Mouse (Mus musculus) forebrain, embryonic 12.5 days (tissue): ENCODE results near the gene Gabarapl1. TPM values are rescaled to one million over a fixed set of nuclear protein-coding genes. Genes with fewer than 3 reads are reported as not detected.
"Not testable (repeated sequence)": the region's sequence is repeated elsewhere in the genome, so short reads cannot be mapped to it uniquely, and the experiment has no call there.

ENCODE experiments used
- ATAC-seq: fragments of 200-750 bp; cut with Nextera tagmentation; 2 replicates; pipeline ENCODE4 v1.8.0; 2017; ENCODE audit warnings: moderate TSS enrichment; ENCODE audit not compliant: low FRiP score
- H3K27ac ChIP-seq: fragments of 300-500 bp; sonication (generic); 2 replicates; pipeline ENCODE4 v1.5.1; 2016; ENCODE audit warnings: mild to moderate bottlenecking
- H3K27me3 ChIP-seq: fragments of 300-500 bp; sonication (generic); 2 replicates; pipeline ENCODE4 v1.6.1; 2016; ENCODE audit warnings: mild to moderate bottlenecking
- H3K36me3 ChIP-seq: fragments of 300-500 bp; sonication (generic); replicated peaks from 2 replicates; pipeline ENCODE4 v1.6.1; 2016; ENCODE audit warnings: mild to moderate bottlenecking
- H3K4me1 ChIP-seq: fragments of 300-500 bp; sonication (generic); 2 replicates; pipeline ENCODE4 v1.6.1; 2016
- H3K4me2 ChIP-seq: fragments of 300-500 bp; sonication (generic); 2 replicates; pipeline ENCODE4 v1.6.1; 2016; ENCODE audit warnings: mild to moderate bottlenecking, moderate library complexity
- H3K4me3 ChIP-seq: fragments of 300-500 bp; sonication (generic); replicated peaks from 2 replicates; pipeline ENCODE4 v1.5.1; 2016; ENCODE audit warnings: mild to moderate bottlenecking
- H3K9ac ChIP-seq: fragments of 300-500 bp; sonication (generic); 2 replicates; pipeline ENCODE4 v1.6.1; 2016; ENCODE audit warnings: mild to moderate bottlenecking
- H3K9me3 ChIP-seq: fragments of 300-500 bp; sonication (generic); 2 replicates; pipeline ENCODE4 v1.6.1; 2016
- WGBS: fragments of 180-500 bp; shearing (Covaris S2); methylation state at CpG from one replicate; pipeline ENCODE4 v1.1.7; 2016; 5-methylcytosine and 5-hydroxymethylcytosine counted together
- polyA plus RNA-seq: library from polyadenylated mRNA; unstranded; fragments of >200 nt; fragmentation: Nextera tagmentation; extraction: Ambion mirVana; gene quantifications from 2 replicates; pipeline ENCODE4 v1.2.1, GENCODE M21; 2016

Gene Gabarapl1
- 83.6 and 97.2 TPM in 2 replicates for polyA plus RNA-seq

GRCm38 (mm10) chr6:129532942-129533860 lies at the start of gene Gabarapl1:
Gene Gabarapl1, plus strand, starts transcription at chr6:129533160.
- Histone ChIP-seq H3K27ac (peak within 1 kb of the TSS; percentile 74), H3K4me1 (peaks cover 24% of the 10 kb centered on the region), H3K36me3 (peaks cover 3% of the 10 kb centered on the region; the same call in 1 of the 2 replicates), H3K4me3 (peak within 1 kb of the TSS; percentile 62), H3K9me3 (no peaks in the 10 kb centered on the region), H3K4me2 (peak within 1 kb of the TSS; percentile 75), H3K9ac (peak within 1 kb of the TSS; percentile 80), H3K27me3 (no peaks in the 10 kb centered on the region)
- WGBS, result under 1% methylated on average over 55 of the region's 55 CpGs
- ATAC-seq, result peak; percentile 90

- Histone ChIP-seq H3K4me1 (no peaks in the 10 kb centered on the region), H3K9me3 (no peaks in the 10 kb centered on the region), H3K4me3 (no peak overlapping the region), H3K27ac (no peak overlapping the region), H3K27me3 (no peaks in the 10 kb centered on the region), H3K9ac (no peak overlapping the region), H3K36me3 (no peaks in the 10 kb centered on the region), H3K4me2 (no peak overlapping the region)
- no peak for ATAC-seq
- 90% methylated on average over 4 of the region's 4 CpGs for WGBS
Measured at GRCm38 (mm10) chr6:129494924-129495323, 38.0 kb upstream of the Gabarapl1 start.

- Histone ChIP-seq H3K36me3 (no peaks in the 10 kb centered on the region), H3K27me3 (no peaks in the 10 kb centered on the region), H3K4me1 (no peaks in the 10 kb centered on the region), H3K4me3 (no peak overlapping the region), H3K4me2 (no peak overlapping the region), H3K9ac (no peak overlapping the region), H3K9me3 (no peaks in the 10 kb centered on the region), H3K27ac (no peak overlapping the region)
- WGBS, result 94% methylated on average over 3 of the region's 3 CpGs
- ATAC-seq, result no peak
Measured at GRCm38 (mm10) chr6:129497345-129498218, 35.4 kb upstream of the Gabarapl1 start.

GRCm38 (mm10) chr6:129499516-129499915 lies 33.4 kb upstream of the Gabarapl1 start:
- ATAC-seq, H3K27ac ChIP-seq, H3K4me3 ChIP-seq, H3K9ac ChIP-seq, H3K4me1 ChIP-seq, H3K9me3 ChIP-seq, H3K27me3 ChIP-seq, H3K36me3 ChIP-seq, H3K4me2 ChIP-seq: not testable (repeated sequence)
- WGBS, result 91% methylated on average over 1 of the region's 1 CpGs

GRCm38 (mm10) chr6:129503471-129503870 lies 29.5 kb upstream of the Gabarapl1 start:
- H3K36me3 ChIP-seq, result no peaks in the 10 kb centered on the region
- peaks cover 6% of the 10 kb centered on the region; the same call in 1 of the 2 replicates for H3K9me3 ChIP-seq
- H3K27ac ChIP-seq, result no peak overlapping the region
- no peak for ATAC-seq
- H3K27me3 ChIP-seq, result no peaks in the 10 kb centered on the region
- no peak overlapping the region for H3K4me3 ChIP-seq
- no peaks in the 10 kb centered on the region for H3K4me1 ChIP-seq
- no peak overlapping the region for H3K4me2 ChIP-seq
- 81% methylated on average over 2 of the region's 2 CpGs for WGBS
- H3K9ac ChIP-seq, result no peak overlapping the region

- Histone ChIP-seq H3K9ac (no peak within 1 kb of the TSS), H3K4me1 (no peaks in the 10 kb centered on the region), H3K9me3 (peaks cover 6% of the 10 kb centered on the region; the same call in 1 of the 2 replicates), H3K36me3 (no peaks in the 10 kb centered on the region), H3K4me3 (no peak within 1 kb of the TSS), H3K4me2 (no peak within 1 kb of the TSS), H3K27me3 (no peaks in the 10 kb centered on the region), H3K27ac (no peak within 1 kb of the TSS)
- ATAC-seq, result no peak
- 88% methylated on average over 9 of the region's 9 CpGs for WGBS
Measured at GRCm38 (mm10) chr6:129507024-129507423, 25.9 kb upstream of the Gabarapl1 start, which contains the start of gene Olr1. Gene Olr1, minus strand, starts transcription at chr6:129507165.

- no peak overlapping the region for H3K4me2 ChIP-seq
- no peaks in the 10 kb centered on the region for H3K4me1 ChIP-seq
- no peaks in the 10 kb centered on the region for H3K9me3 ChIP-seq
- no peak overlapping the region for H3K27ac ChIP-seq
- no peak overlapping the region for H3K9ac ChIP-seq
- 69% methylated on average over 6 of the region's 6 CpGs for WGBS
- no peaks in the 10 kb centered on the region for H3K36me3 ChIP-seq
- no peaks in the 10 kb centered on the region for H3K27me3 ChIP-seq
- no peak for ATAC-seq
- no peak overlapping the region for H3K4me3 ChIP-seq
Measured at GRCm38 (mm10) chr6:129510120-129510911, 22.6 kb upstream of the Gabarapl1 start.

- H3K4me3 ChIP-seq, result no peak within 1 kb of the TSS
- no peak within 1 kb of the TSS for H3K27ac ChIP-seq
- no peak within 1 kb of the TSS for H3K9ac ChIP-seq
- no peak for ATAC-seq
- H3K27me3 ChIP-seq, result no peaks in the 10 kb centered on the region
- H3K4me2 ChIP-seq, result no peak within 1 kb of the TSS
- H3K36me3 ChIP-seq, result no peaks in the 10 kb centered on the region
- no peaks in the 10 kb centered on the region for H3K9me3 ChIP-seq
- WGBS, result 67% methylated on average over 3 of the region's 3 CpGs
- H3K4me1 ChIP-seq, result no peaks in the 10 kb centered on the region
Measured at GRCm38 (mm10) chr6:129512367-129512766, 20.6 kb upstream of the Gabarapl1 start, which contains the start of gene Tmem52b. Gene Tmem52b, plus strand, starts transcription at chr6:129512555.

- Histone ChIP-seq H3K27me3 (no peaks in the 10 kb centered on the region), H3K4me3 (no peak overlapping the region), H3K36me3 (no peaks in the 10 kb centered on the region), H3K27ac (no peak overlapping the region), H3K4me1 (no peaks in the 10 kb centered on the region), H3K4me2 (no peak overlapping the region), H3K9ac (no peak overlapping the region), H3K9me3 (no peaks in the 10 kb centered on the region)
- WGBS, result 85% methylated on average over 8 of the region's 8 CpGs
- no peak for ATAC-seq
Measured at GRCm38 (mm10) chr6:129512868-129513267, 20.1 kb upstream of the Gabarapl1 start.

GRCm38 (mm10) chr6:129513409-129513808 lies 19.6 kb upstream of the Gabarapl1 start:
- Histone ChIP-seq H3K27me3 (no peaks in the 10 kb centered on the region), H3K27ac (no peak overlapping the region), H3K9me3 (no peaks in the 10 kb centered on the region), H3K4me2 (no peak overlapping the region), H3K9ac (no peak overlapping the region), H3K4me1 (no peaks in the 10 kb centered on the region), H3K4me3 (no peak overlapping the region), H3K36me3 (no peaks in the 10 kb centered on the region)
- ATAC-seq, result no peak
- WGBS, result 94% methylated on average over 1 of the region's 1 CpGs

GRCm38 (mm10) chr6:129514376-129514775 lies 18.6 kb upstream of the Gabarapl1 start:
- Histone ChIP-seq H3K36me3 (no peaks in the 10 kb centered on the region), H3K27ac (no peak overlapping the region), H3K4me3 (no peak overlapping the region), H3K4me2 (no peak overlapping the region), H3K27me3 (no peaks in the 10 kb centered on the region), H3K4me1 (no peaks in the 10 kb centered on the region), H3K9me3 (no peaks in the 10 kb centered on the region), H3K9ac (no peak overlapping the region)
- WGBS, result 87% methylated on average over 2 of the region's 2 CpGs
- ATAC-seq, result no peak
